Mouse (Mus musculus): ENCODE results near the gene Gm13275.
"Not testable (repeated sequence)": the region's sequence is repeated elsewhere in the genome, so short reads cannot be mapped to it uniquely, and the experiment has no call there.

Gm13275 gene

DNA sequence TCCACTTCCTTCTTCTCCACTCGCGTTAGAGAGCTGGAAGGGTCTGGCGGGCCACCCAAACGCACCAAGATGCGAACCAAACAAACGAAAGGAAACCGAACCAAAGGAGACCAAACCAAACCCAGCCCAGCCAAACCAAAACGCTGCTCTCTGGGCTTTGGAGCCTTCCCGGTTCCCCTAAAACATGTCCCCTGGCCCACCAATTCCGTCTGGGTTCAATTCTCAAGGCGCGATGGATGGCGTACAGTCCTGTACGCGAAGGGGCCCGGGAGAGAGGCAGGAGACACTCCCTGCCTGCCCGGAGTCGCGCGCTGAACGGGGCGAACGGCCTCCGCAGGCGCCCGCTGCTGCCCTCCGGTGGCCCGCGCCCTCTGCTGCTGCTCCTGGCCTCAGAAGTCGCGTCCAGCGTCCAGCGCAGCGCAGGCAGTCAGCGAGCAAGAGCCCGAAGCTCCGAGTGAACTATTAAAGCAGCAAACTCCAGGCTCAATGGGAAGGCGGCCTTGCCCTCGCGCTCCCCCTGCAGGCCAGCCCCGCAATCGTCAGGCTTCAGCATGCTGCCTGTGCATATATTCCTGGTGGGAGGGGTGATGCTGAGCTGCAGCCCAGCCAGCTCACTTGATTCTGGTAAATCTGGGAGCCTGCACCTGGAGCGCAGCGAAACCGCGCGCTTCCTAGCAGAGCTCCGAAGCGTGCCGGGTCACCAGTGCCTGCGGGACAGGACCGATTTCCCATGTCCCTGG lies at the start of gene Gm13275:
Gene Gm13275 (plus strand): TSS at position 552 of the 740 bp plus-strand sequence.
- DNase-seq (ENCODE audit: low read depth, low spot score): not testable (repeated sequence)

DNA sequence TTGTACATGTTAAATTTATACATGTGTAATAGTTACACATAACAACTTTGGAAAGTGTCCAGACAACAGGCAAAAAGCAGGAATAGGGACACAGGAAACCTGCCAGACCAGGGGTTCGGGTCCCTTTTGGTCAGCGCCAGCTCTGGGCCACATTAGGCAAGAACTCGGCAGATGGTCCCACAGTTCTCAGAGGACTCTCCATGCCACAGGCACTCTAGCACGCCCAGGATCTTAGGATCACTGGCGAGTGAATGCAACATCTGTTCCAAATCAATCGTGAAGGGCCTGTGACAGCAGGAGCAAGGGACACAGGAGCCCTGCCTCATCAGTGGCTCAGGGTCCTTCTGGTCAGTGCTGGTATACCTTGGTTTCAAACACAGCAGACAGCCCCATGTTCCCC lies 44.4 kb upstream of the Gm13275 start:
- DNase-seq (ENCODE audit: low read depth, low spot score): no peak

DNA sequence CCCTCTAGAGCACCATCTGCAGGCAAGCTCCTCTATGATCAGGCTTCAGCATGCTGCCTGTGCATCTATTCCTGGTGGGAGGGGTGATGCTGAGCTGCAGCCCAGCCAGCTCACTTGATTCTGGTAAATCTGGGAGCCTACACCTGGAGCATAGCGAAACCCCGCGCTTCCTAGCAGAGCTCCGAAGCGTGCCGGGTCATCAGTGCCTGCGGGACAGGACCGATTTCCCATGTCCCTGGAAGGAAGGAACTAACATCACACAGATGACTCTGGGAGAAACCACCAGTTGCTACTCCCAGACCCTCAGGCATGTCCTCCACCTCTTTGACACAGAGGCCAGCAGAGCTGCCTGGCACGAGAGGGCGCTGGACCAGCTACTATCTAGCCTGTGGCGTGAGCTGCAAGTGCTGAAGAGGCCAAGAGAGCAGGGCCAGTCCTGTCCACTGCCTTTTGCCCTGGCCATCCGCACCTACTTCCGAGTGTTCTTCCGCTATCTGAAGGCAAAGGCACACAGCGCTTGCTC lies 39.4 kb upstream of the Gm13275 start, which contains the start of gene Gm13271:
Gene Gm13271 (plus strand): TSS at position 51 of the 523 bp plus-strand sequence.
- not testable (repeated sequence) for DNase-seq (ENCODE audit: low read depth, low spot score)

DNA sequence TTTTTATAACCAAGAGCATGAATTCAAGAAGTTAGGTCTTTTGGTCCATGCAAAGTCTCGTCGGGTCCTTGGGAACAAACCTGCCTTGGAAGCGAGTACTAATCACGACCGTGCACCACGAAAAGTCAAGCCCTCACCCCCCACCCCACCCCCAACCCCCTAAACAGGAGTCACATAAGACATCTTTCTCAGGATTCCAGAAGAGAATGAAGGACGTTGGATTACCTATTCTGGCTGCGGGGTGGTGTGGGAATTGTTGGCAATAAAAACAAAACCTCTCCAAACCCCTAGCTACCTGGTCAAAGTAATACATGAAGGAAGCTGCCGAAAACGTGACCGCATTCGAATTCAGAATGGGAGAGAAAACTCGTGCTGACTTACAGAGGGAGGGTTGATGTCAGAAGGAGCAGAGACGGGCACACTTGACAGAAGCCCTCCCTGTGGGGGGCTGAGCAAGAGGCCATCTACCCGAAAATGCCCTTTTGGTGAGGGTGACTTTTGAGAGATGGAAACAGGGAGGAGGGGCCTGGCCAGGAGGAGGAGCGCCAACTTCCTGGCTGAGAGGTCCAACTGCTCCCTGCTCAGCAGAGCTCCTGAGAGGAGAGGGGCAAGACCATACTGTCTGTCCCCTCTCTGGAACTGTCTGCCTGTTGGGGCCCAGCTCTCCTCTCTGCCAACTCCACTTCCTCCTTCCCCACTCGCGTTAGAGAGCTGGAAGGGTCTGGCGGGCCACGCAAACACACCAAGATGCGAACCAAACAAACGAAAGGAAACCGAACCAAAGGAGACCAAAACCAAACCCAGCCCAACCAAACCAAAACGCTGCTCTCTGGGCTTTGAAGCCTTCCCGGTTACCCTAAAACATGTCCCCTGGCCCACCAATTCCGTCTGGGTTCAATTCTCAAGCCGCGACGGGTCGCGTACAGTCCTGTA lies 37.4 kb upstream of the Gm13275 start:
- not testable (repeated sequence) for DNase-seq (ENCODE audit: low read depth, low spot score)

DNA sequence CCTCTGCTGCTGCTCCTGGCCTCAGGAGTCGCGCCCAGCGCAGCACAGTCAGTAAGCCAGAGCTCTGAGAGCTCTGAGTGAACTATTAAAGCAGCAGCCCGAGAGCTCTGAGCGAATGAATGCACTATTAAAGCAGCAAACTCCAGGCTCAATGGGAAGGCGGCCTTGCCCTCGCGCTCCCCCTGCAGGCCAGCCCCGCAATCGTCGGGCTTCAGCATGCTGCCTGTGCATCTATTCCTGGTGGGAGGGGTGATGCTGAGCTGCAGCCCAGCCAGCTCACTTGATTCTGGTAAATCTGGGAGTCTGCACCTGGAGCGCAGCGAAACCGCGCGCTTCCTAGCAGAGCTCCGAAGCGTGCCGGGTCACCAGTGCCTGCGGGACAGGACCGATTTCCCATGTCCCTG lies 36.7 kb upstream of the Gm13275 start:
- DNase-seq (ENCODE audit: low read depth, low spot score): not testable (repeated sequence)

DNA sequence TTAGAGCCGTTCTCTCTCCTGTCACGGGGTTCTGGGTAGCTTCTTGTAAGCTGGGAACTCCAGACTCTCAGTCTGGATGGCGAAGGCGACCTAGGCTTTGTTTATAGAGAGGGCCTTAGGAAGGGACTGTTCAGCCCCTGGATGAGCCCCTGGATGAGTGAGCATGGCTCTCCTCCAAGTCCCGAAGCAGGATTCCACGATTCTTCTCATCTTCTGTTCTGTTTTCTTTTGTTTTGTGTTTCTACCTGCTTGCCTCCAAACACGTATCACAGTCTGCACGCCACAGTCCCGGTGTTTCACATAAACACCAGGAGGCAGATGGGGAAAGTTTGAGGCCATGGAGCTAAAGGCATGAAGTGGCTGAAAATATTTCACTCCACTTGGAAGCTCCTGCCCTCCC lies 35.5 kb upstream of the Gm13275 start:
- DNase-seq (ENCODE audit: low read depth, low spot score): not testable (repeated sequence)

DNA sequence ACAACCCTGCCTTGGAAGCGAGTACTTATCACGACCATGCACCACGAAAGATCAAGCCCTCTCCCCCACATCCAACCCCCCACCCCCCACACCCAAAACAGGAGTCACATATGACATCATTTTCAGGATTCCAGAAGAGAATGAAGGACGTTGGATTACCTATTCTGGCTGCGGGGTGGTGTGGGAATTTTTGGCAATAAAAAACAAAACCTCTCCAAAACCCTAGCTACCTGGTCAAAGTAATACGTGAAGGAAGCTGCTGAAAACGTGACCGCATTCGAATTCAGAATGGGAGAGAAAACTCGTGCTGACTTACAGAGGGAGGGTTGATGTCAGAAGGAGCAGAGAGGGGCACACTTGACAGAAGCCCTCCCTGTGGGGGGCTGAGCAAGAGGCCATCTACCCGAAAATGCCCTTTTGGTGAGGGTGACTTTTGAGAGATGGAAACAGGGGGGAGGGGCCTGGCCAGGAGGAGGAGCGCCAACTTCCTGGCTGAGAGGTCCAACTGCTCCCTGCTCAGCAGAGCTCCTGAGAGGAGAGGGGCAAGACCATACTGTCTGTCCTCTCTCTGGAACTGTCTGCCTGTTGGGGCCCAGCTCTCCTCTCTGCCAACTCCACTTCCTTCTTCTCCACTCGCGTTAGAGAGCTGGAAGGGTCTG lies 34.5 kb upstream of the Gm13275 start, which contains the start of gene Gm13283:
Gene Gm13283 (plus strand): TSS at position 510 of the 659 bp plus-strand sequence.
- DNase-seq (ENCODE audit: low read depth, low spot score): not testable (repeated sequence)

DNA sequence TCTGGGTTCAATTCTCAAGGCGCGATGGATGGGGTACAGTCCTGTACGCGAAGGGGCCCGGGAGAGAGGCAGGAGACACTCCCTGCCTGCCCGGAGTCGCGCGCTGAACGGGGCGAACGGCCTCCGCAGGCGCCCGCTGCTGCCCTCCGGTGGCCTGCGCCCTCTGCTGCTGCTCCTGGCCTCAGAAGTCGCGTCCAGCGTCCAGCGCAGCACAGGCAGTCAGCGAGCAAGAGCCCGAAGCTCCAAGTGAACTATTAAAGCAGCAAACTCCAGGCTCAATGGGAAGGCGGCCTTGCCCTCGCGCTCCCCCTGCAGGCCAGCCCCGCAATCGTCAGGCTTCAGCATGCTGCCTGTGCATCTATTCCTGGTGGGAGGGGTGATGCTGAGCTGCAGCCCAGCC lies 33.9 kb upstream of the Gm13275 start:
- DNase-seq (ENCODE audit: low read depth, low spot score): not testable (repeated sequence)

DNA sequence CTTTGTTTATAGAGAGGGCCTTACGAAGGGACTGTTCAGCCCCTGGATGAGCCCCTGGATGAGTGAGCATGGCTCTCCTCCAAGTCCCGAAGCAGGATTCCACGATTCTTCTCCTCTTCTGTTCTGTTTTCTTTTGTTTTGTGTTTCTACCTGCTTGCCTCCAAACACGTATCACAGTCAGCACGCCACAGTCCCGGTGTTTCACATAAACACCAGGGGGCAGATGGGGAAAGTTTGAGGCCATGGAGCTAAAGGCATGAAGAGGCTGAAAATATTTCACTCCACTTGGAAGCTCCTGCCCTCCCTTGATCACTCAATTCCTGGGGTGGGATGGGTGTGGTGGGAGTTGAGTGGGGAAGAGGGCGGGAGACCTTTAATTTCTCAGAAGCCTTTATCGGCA lies 32.5 kb upstream of the Gm13275 start:
- not testable (repeated sequence) for DNase-seq (ENCODE audit: low read depth, low spot score)

DNA sequence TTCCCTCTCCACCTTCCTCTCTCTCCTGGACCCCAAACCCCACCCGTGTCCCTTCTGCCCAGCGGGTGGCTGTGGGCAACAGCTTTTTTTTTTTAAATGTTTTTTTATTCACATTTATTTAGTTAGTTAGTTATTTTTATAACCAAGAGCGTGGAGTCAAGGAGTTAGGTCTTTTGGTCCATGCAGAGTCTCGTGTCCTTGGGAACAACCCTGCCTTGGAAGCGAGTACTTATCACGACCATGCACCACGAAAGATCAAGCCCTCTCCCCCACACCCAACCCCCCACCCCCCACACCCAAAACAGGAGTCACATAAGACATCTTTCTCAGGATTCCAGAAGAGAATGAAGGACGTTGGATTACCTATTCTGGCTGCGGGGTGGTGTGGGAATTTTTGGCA lies 31.9 kb upstream of the Gm13275 start:
- not testable (repeated sequence) for DNase-seq (ENCODE audit: low read depth, low spot score)

DNA sequence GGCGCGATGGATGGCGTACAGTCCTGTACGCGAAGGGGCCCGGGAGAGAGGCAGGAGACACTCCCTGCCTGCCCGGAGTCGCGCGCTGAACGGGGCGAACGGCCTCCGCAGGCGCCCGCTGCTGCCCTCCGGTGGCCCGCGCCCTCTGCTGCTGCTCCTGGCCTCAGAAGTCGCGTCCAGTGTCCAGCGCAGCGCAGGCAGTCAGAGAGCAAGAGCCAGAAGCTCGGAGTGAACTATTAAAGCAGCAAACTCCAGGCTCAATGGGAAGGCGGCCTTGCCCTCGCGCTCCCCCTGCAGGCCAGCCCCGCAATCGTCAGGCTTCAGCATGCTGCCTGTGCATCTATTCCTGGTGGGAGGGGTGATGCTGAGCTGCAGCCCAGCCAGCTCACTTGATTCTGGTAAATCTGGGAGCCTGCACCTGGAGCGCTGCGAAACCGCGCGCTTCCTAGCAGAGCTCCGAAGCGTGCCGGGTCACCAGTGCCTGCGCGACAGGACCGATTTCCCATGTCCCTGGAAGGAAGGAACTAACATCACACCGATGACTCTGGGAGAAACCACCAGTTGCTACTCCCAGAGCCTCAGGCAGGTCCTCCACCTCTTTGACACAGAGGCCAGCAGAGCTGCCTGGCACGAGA lies 30.8 kb upstream of the Gm13275 start:
- not testable (repeated sequence) for DNase-seq (ENCODE audit: low read depth, low spot score)

DNA sequence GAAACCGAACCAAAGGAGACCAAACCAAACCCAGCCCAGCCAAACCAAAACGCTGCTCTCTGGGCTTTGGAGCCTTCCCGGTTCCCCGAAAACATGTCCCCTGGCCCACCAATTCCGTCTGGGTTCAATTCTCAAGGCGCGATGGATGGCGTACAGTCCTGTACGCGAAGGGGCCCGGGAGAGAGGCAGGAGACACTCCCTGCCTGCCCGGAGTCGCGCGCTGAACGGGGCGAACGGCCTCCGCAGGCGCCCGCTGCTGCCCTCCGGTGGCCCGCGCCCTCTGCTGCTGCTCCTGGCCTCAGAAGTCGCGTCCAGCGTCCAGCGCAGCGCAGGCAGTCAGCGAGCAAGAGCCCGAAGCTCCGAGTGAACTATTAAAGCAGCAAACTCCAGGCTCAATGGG lies 20.8 kb upstream of the Gm13275 start, which contains the start of gene Gm13290:
Gene Gm13290 (plus strand): TSS at position 301 of the 400 bp plus-strand sequence.
- DNase-seq (ENCODE audit: low read depth, low spot score): not testable (repeated sequence)

DNA sequence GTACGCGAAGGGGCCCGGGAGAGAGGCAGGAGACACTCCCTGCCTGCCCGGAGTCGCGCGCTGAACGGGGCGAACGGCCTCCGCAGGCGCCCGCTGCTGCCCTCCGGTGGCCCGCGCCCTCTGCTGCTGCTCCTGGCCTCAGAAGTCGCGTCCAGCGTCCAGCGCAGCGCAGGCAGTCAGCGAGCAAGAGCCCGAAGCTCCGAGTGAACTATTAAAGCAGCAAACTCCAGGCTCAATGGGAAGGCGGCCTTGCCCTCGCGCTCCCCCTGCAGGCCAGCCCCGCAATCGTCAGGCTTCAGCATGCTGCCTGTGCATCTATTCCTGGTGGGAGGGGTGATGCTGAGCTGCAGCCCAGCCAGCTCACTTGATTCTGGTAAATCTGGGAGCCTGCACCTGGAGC lies 17.7 kb upstream of the Gm13275 start, which contains the start of gene Gm13289:
Gene Gm13289 (plus strand): TSS at position 301 of the 400 bp plus-strand sequence.
- DNase-seq (ENCODE audit: low read depth, low spot score): not testable (repeated sequence)

DNA sequence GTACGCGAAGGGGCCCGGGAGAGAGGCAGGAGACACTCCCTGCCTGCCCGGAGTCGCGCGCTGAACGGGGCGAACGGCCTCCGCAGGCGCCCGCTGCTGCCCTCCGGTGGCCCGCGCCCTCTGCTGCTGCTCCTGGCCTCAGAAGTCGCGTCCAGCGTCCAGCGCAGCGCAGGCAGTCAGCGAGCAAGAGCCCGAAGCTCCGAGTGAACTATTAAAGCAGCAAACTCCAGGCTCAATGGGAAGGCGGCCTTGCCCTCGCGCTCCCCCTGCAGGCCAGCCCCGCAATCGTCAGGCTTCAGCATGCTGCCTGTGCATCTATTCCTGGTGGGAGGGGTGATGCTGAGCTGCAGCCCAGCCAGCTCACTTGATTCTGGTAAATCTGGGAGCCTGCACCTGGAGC lies 14.7 kb upstream of the Gm13275 start, which contains the start of gene Gm13272:
Gene Gm13272 (plus strand): TSS at position 301 of the 400 bp plus-strand sequence.
- not testable (repeated sequence) for DNase-seq (ENCODE audit: low read depth, low spot score)

DNA sequence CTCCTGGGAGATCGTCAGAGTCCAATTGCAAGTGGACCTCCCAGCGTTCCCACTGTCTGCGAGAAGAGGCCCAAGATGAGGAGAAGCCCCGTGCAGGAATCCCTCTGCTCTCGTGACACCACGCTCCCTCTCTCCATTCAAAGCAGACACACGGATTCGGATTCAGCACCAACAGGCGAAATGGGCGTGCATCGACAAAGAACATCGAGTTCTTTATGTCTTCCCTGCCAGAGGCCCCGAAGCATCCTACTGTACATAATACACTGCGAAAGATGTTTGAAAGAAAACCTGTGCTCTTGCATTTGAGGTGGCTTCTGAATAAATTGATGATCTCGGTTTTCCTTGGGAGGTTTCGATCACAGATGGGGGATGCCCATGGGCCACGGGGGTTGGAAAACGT lies 14.0 kb upstream of the Gm13275 start:
- DNase-seq (ENCODE audit: low read depth, low spot score): not testable (repeated sequence)

DNA sequence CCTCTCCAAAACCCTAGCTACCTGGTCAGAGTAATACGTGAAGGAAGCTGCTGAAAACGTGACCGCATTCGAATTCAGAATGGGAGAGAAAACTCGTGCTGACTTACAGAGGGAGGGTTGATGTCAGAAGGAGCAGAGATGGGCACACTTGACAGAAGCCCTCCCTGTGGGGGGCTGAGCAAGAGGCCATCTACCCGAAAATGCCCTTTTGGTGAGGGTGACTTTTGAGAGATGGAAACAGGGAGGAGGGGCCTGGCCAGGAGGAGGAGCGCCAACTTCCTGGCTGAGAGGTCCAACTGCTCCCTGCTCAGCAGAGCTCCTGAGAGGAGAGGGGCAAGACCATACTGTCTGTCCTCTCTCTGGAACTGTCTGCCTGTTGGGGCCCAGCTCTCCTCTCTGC lies 12.5 kb upstream of the Gm13275 start, which contains the start of gene Ifnz:
Gene Ifnz (plus strand): TSS at position 301 of the 400 bp plus-strand sequence.
- not testable (repeated sequence) for DNase-seq (ENCODE audit: low read depth, low spot score)

DNA sequence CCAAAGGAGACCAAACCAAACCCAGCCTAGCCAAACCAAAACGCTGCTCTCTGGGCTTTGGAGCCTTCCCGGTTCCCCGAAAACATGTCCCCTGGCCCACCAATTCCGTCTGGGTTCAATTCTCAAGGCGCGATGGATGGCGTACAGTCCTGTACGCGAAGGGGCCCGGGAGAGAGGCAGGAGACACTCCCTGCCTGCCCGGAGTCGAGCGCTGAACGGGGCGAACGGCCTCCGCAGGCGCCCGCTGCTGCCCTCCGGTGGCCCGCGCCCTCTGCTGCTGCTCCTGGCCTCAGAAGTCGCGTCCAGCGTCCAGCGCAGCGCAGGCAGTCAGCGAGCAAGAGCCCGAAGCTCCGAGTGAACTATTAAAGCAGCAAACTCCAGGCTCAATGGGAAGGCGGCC lies 12.0 kb upstream of the Gm13275 start:
- DNase-seq (ENCODE audit: low read depth, low spot score): not testable (repeated sequence)

DNA sequence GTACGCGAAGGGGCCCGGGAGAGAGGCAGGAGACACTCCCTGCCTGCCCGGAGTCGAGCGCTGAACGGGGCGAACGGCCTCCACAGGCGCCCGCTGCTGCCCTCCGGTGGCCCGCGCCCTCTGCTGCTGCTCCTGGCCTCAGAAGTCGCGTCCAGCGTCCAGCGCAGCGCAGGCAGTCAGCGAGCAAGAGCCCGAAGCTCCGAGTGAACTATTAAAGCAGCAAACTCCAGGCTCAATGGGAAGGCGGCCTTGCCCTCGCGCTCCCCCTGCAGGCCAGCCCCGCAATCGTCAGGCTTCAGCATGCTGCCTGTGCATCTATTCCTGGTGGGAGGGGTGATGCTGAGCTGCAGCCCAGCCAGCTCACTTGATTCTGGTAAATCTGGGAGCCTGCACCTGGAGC lies 8.9 kb upstream of the Gm13275 start, which contains the start of gene Gm13276:
Gene Gm13276 (plus strand): TSS at position 301 of the 400 bp plus-strand sequence.
- not testable (repeated sequence) for DNase-seq (ENCODE audit: low read depth, low spot score)

DNA sequence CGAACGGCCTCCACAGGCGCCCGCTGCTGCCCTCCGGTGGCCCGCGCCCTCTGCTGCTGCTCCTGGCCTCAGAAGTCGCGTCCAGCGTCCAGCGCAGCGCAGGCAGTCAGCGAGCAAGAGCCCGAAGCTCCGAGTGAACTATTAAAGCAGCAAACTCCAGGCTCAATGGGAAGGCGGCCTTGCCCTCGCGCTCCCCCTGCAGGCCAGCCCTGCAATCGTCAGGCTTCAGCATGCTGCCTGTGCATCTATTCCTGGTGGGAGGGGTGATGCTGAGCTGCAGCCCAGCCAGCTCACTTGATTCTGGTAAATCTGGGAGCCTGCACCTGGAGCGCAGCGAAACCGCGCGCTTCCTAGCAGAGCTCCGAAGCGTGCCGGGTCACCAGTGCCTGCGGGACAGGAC lies 5.9 kb upstream of the Gm13275 start, which contains the start of gene Gm13277:
Gene Gm13277 (plus strand): TSS at position 231 of the 400 bp plus-strand sequence.
- not testable (repeated sequence) for DNase-seq (ENCODE audit: low read depth, low spot score)

DNA sequence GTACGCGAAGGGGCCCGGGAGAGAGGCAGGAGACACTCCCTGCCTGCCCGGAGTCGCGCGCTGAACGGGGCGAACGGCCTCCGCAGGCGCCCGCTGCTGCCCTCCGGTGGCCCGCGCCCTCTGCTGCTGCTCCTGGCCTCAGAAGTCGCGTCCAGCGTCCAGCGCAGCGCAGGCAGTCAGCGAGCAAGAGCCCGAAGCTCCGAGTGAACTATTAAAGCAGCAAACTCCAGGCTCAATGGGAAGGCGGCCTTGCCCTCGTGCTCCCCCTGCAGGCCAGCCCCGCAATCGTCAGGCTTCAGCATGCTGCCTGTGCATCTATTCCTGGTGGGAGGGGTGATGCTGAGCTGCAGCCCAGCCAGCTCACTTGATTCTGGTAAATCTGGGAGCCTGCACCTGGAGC lies 3.0 kb upstream of the Gm13275 start, which contains the start of gene Gm13278:
Gene Gm13278 (plus strand): TSS at position 301 of the 400 bp plus-strand sequence.
- DNase-seq (ENCODE audit: low read depth, low spot score): not testable (repeated sequence)
